Mouse (Mus musculus) neural tube, embryonic 15.5 days (tissue): Measurements from ENCODE around the gene Cdk8. TPM values are rescaled to one million over a fixed set of nuclear protein-coding genes. Genes with fewer than 3 reads are reported as not detected.

ENCODE experiments used
- ATAC-seq: fragments of 200-750 bp; cut with Nextera tagmentation; 2 replicates; pipeline ENCODE4 v1.8.0; 2017; ENCODE audit warnings: mild to moderate bottlenecking, moderate TSS enrichment, moderate library complexity; ENCODE audit not compliant: low FRiP score
- H3K27ac ChIP-seq: fragments of 300-500 bp; sonication (generic); replicated peaks from 2 replicates; pipeline ENCODE4 v1.5.1; 2015; ENCODE audit warnings: mild to moderate bottlenecking, inconsistent platforms
- H3K27me3 ChIP-seq: fragments of 300-500 bp; sonication (generic); replicated peaks from 2 replicates; pipeline ENCODE4 v1.6.1; 2015; ENCODE audit warnings: inconsistent platforms
- H3K36me3 ChIP-seq: fragments of 300-500 bp; sonication (generic); 2 replicates; pipeline ENCODE4 v1.6.1; 2015; ENCODE audit warnings: inconsistent platforms
- H3K4me1 ChIP-seq: fragments of 300-500 bp; sonication (generic); 2 replicates; pipeline ENCODE4 v1.6.1; 2015; ENCODE audit warnings: inconsistent platforms
- H3K4me2 ChIP-seq: fragments of 300-500 bp; sonication (generic); 2 replicates; pipeline ENCODE4 v1.6.1; 2015; ENCODE audit warnings: inconsistent platforms, mild to moderate bottlenecking, moderate library complexity
- H3K4me3 ChIP-seq: fragments of 300-500 bp; sonication (generic); replicated peaks from 2 replicates; pipeline ENCODE4 v1.5.1; 2015; ENCODE audit warnings: mild to moderate bottlenecking, inconsistent platforms
- H3K9ac ChIP-seq: fragments of 300-500 bp; sonication (generic); replicated peaks from 2 replicates; pipeline ENCODE4 v1.6.1; 2015; ENCODE audit warnings: mild to moderate bottlenecking, inconsistent platforms
- H3K9me3 ChIP-seq: fragments of 300-500 bp; sonication (generic); replicated peaks from 2 replicates; pipeline ENCODE4 v1.6.1; 2016; ENCODE audit warnings: inconsistent platforms
- WGBS: fragments of 180-500 bp; shearing (Covaris S2); methylation state at CpG from one replicate; pipeline ENCODE4 v1.1.7; 2015; ENCODE audit warnings: mixed read lengths; 5-methylcytosine and 5-hydroxymethylcytosine counted together
- polyA plus RNA-seq: library from polyadenylated mRNA; unstranded; fragments of >200 nt; fragmentation: Nextera tagmentation; extraction: Ambion mirVana; gene quantifications from 2 replicates; pipeline ENCODE4 v1.2.1, GENCODE M21; 2015

The Cdk8 gene
- polyA plus RNA-seq, 1 experiment from 2014 or later, result 17.8 TPM

- no peak for ATAC-seq
Observed at GRCm38 (mm10) chr5:146205537-146205936, 25.5 kb upstream of the Cdk8 start.

GRCm38 (mm10) chr5:146220501-146220878 is 10.5 kb upstream of the Cdk8 start:
- Histone ChIP-seq H3K4me1 (peaks cover 23% of the 10 kb centered on the region), H3K36me3 (peaks cover 25% of the 10 kb centered on the region), H3K9me3 (no peaks in the 10 kb centered on the region), H3K9ac (peak overlapping the region; percentile 83), H3K27me3 (no peaks in the 10 kb centered on the region), H3K27ac (peak overlapping the region; percentile 99), H3K4me3 (peak overlapping the region; percentile 92), H3K4me2 (peak overlapping the region; percentile 74)
- ATAC-seq, result peak; percentile 52
- WGBS, result 6% methylated on average over 13 of the region's 13 CpGs

More at GRCm38 (mm10) chr5:146205537-146205936, 25.5 kb upstream of the Cdk8 start:
- Histone ChIP-seq H3K27ac (no peak overlapping the region), H3K4me3 (no peak overlapping the region), H3K9me3 (no peaks in the 10 kb centered on the region; the same call in 1 of the 2 replicates), H3K9ac (no peak overlapping the region), H3K36me3 (peaks cover 88% of the 10 kb centered on the region), H3K4me1 (no peaks in the 10 kb centered on the region), H3K4me2 (no peak overlapping the region), H3K27me3 (no peaks in the 10 kb centered on the region)
- 95% methylated on average over 5 of the region's 5 CpGs for WGBS

DNA sequence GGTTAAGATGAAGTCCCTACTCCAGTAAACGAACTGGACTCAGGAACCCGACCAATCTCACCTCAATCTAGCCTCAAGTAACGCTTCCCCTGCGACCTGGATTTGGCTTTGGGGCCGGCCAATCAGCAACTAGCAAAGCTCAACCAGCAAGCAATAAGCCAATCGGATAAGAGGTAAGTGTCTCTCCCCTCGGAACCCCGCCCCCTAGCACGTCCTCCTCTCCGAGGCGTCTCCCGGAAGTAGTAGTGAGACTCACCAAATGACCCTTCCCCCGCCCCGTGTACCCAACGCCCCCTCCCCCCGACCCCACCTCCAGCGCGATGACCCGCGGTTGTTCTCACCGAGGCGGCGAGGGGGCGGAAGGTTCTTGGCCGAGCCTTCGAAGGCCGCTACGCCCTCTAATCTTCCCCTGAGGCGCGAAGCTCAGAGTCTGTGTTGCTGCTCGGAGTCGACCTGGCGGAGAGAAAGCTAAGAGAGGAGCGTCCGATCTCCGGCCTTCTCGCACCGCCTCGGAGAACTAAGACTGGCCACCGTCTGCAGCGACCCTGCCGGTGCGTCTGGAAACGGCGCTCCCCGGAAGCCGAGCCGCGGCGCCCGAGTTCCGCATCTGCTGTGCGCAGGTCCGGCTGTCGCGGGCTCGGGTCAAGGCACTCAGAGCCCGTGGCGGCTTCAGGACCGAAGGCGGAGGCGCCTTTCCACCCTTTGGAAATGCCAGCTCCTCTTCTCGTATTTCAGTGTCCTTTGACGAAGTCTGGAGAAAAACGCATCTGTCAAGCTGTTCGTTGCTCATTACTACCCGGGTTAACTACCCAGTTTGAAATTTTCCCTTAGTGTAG is 9.9 kb upstream of the Cdk8 start, which contains the start of gene Rnf6:
TSS of gene Rnf6 (minus strand) at position 677 of the 836 bp plus-strand sequence.
- Histone ChIP-seq H3K4me3 (peak within 1 kb of the TSS; percentile 92), H3K9ac (peak within 1 kb of the TSS; percentile 83), H3K36me3 (peaks cover 19% of the 10 kb centered on the region), H3K27ac (peak within 1 kb of the TSS; percentile 99), H3K9me3 (no peaks in the 10 kb centered on the region), H3K27me3 (no peaks in the 10 kb centered on the region), H3K4me1 (peaks cover 23% of the 10 kb centered on the region), H3K4me2 (peak within 1 kb of the TSS; percentile 74)
- WGBS, result under 1% methylated on average over 65 of the region's 67 CpGs
- ATAC-seq, result peak; percentile 99

- 24% methylated on average over 6 of the region's 6 CpGs for WGBS
- H3K4me2 ChIP-seq, result peak overlapping the region; percentile 74
- no peak for ATAC-seq
Observed at GRCm38 (mm10) chr5:146221722-146222121, 9.3 kb upstream of the Cdk8 start.

DNA sequence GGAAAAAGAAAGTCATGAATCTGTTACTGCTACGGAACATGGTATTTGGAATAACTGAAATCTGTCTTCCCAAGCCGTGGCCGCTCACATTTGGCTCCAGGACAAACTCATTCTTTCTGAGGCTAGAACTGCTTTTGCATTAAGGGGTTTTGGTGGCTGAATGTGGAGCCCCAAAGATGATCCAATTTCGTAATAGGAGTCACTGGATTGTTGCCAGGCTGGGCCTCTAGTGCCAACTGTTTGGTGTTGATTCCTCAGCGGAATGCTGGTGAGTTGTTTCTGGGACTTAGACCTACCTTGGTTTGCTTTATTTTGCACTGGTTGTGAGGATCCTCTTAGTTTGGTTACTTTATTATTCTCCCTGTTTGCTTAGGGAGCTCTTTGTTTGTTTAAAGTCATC is 7.2 kb upstream of the Cdk8 start:
- Histone ChIP-seq H3K9me3 (no peaks in the 10 kb centered on the region), H3K36me3 (no peaks in the 10 kb centered on the region), H3K4me3 (no peak overlapping the region), H3K27ac (no peak overlapping the region), H3K9ac (no peak overlapping the region), H3K4me1 (peaks cover 23% of the 10 kb centered on the region), H3K27me3 (no peaks in the 10 kb centered on the region), H3K4me2 (no peak overlapping the region)
- ATAC-seq, result no peak
- 82% methylated on average over 5 of the region's 5 CpGs for WGBS

More at GRCm38 (mm10) chr5:146221722-146222121, 9.3 kb upstream of the Cdk8 start:
- Histone ChIP-seq H3K4me1 (peaks cover 23% of the 10 kb centered on the region), H3K4me3 (peak overlapping the region; percentile 92), H3K27me3 (no peaks in the 10 kb centered on the region), H3K36me3 (peaks cover 14% of the 10 kb centered on the region), H3K9me3 (no peaks in the 10 kb centered on the region), H3K9ac (peak overlapping the region; percentile 83), H3K27ac (peak overlapping the region; percentile 99)

DNA sequence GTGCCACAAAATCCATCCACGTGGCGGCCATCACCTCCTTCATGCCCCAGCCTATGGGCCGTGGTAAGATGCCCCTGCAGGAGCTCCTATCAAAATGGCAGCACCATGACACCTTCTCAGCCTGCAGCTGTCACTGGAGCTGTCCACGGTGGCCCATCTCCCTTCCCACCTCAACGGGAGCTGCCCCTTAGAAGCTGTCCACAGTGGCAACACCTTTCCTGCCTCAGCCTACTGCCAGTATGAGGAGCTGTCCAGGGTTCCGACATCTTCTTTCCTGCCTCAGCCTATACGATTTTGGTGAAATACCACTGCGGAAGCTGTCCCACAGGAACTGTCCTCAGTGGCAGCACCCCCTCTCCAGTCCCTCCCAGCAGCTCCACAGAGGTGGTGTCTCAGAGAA is 3.5 kb upstream of the Cdk8 start:
- H3K27ac ChIP-seq, result no peak overlapping the region
- 90% methylated on average over 8 of the region's 8 CpGs for WGBS
- H3K9me3 ChIP-seq, result no peaks in the 10 kb centered on the region
- H3K27me3 ChIP-seq, result no peaks in the 10 kb centered on the region
- H3K9ac ChIP-seq, result no peak overlapping the region
- ATAC-seq, result no peak
- no peak overlapping the region for H3K4me3 ChIP-seq
- H3K36me3 ChIP-seq, result no peaks in the 10 kb centered on the region
- H3K4me1 ChIP-seq, result peaks cover 9% of the 10 kb centered on the region
- H3K4me2 ChIP-seq, result no peak overlapping the region

DNA sequence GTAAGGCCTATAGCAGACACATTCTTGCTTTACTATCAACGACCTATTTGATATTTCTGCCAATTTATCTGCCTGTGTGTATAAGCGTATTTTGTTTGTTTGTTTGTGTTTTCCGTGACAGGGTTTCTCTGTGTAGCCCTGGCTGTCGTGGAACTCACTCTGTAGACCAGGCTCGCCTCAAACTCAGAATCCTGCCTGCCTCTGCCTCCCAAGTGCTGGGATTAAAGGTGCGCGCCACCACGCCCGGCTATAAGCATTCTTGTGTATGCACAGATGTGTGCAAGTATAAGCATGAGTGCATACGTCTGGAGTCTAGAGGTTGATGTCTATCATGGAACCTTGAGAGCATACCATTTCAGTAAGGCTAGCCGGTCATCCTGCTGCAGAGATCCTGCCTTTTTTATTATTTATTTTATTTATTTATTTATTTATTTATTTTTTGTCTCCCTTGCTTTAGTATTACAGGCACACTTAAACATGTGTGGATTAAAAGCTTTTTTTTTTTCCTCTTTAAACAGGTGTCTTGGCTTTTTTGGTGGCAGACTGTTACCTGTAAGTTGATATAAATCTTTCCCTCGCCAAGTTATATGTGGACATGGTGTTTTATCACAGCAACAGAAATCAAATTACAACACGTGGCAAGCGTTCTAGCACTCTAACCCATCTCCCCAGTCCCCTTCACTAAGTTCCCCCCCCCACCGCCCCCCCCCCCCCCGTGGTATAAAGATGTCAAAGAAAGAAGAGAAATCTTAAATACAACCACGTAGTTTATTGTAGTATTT is 970 bp upstream of the Cdk8 start:
- Histone ChIP-seq H3K9ac (peak overlapping the region; percentile 81), H3K27me3 (no peaks in the 10 kb centered on the region), H3K4me2 (peak overlapping the region; percentile 71), H3K27ac (peak overlapping the region; percentile 98), H3K4me3 (peak overlapping the region; percentile 80), H3K4me1 (peaks cover 25% of the 10 kb centered on the region), H3K9me3 (no peaks in the 10 kb centered on the region), H3K36me3 (no peaks in the 10 kb centered on the region)
- peak; percentile 4; the same call in 1 of the 2 replicates for ATAC-seq
- 59% methylated on average over 17 of the region's 17 CpGs for WGBS

- H3K27me3 ChIP-seq, result no peaks in the 10 kb centered on the region
- peaks cover 38% of the 10 kb centered on the region for H3K4me1 ChIP-seq
- under 1% methylated on average over 19 of the region's 19 CpGs for WGBS
- H3K9ac ChIP-seq, result peak overlapping the region; percentile 81
- H3K4me2 ChIP-seq, result peak overlapping the region; percentile 71
- peak overlapping the region; percentile 98 for H3K27ac ChIP-seq
- no peaks in the 10 kb centered on the region for H3K36me3 ChIP-seq
- no peaks in the 10 kb centered on the region for H3K9me3 ChIP-seq
- H3K4me3 ChIP-seq, result peak overlapping the region; percentile 80
- peak; percentile 22 for ATAC-seq
Observed at GRCm38 (mm10) chr5:146231655-146231996, 596 bp downstream of the Cdk8 start.

DNA sequence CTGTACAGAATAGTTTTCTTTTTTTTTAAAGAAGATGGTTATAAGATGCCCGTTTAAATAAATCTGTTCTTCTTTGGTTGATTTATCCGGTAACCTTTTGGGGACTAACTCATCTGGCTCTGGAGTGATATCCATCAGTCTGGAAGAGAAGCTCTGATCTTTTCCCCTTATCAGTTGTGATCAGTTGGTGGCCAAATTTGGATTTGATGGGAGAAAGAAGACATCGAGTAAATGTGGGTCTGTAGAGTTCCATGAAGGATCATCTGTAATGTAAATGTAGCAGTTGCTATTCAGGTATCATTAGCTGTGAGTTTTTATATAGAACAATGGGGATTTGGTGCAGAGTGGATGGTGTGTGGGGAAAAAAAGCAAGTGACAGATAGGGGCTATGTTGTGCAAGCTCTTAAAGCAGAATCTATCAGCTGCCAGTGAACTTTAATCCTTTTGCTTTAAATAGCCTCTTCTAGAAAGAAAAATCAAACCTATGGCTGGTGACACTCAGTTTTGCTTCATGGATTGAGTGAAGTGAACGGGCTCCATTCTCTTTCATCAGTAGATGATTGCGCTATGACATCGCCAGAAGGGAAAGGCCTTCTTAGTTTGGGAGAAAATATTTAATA is 1.1 kb downstream of the Cdk8 start:
- Histone ChIP-seq H3K36me3 (no peaks in the 10 kb centered on the region), H3K27me3 (no peaks in the 10 kb centered on the region), H3K9ac (peak overlapping the region; percentile 81), H3K9me3 (no peaks in the 10 kb centered on the region), H3K27ac (peak overlapping the region; percentile 98; the same call in 1 of the 2 replicates), H3K4me3 (peak overlapping the region; percentile 80), H3K4me2 (peak overlapping the region; percentile 71), H3K4me1 (peaks cover 43% of the 10 kb centered on the region)
- no peak for ATAC-seq
- 36% methylated on average over 6 of the region's 6 CpGs for WGBS

- Histone ChIP-seq H3K4me2 (peak overlapping the region; percentile 71), H3K27me3 (no peaks in the 10 kb centered on the region), H3K27ac (no peak overlapping the region), H3K4me3 (peak overlapping the region; percentile 80), H3K36me3 (no peaks in the 10 kb centered on the region), H3K4me1 (peaks cover 50% of the 10 kb centered on the region), H3K9ac (0 out of 2 replicates have a peak overlapping the region, but pooled peaks have one; percentile 81), H3K9me3 (no peaks in the 10 kb centered on the region)
- ATAC-seq, result no peak
- 61% methylated on average over 11 of the region's 11 CpGs for WGBS
Observed at GRCm38 (mm10) chr5:146232816-146233215, 1.8 kb downstream of the Cdk8 start.

DNA sequence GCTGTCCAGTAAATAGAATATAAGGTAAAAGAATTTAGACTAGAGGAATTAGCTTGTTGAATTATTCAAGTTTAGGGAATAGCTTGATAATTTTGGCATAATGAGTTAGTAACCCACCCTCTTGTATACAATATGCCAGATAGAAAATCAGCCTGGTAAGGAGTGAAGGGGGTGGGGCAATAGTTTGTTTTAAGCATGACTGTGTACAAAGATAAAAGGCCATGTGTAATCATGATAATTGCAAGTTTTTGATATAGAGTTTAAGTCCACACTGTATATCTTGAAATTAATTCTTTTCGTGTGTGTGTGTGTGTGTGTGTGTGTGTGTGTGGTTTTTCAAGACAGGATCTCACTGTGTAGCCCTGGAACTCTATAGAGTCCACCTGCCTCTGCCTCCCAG is 3.3 kb downstream of the Cdk8 start:
- Histone ChIP-seq H3K4me2 (0 out of 2 replicates have a peak overlapping the region, but pooled peaks have one; percentile 6), H3K36me3 (no peaks in the 10 kb centered on the region), H3K4me1 (peaks cover 62% of the 10 kb centered on the region), H3K27ac (no peak overlapping the region), H3K27me3 (no peaks in the 10 kb centered on the region), H3K9ac (no peak overlapping the region), H3K9me3 (no peaks in the 10 kb centered on the region), H3K4me3 (no peak overlapping the region)
- WGBS, result 96% methylated on average over 1 of the region's 1 CpGs
- no peak for ATAC-seq
